Mouse (Mus musculus) ES-Bruce4 (cell line): Measurements from ENCODE around the gene Notum. TPM values are rescaled to one million over a fixed set of nuclear protein-coding genes. Genes with fewer than 3 reads are reported as not detected.

Experiments
- H3K27ac ChIP-seq: 2 replicates; pipeline ENCODE4 v1.5.1; 2012; ENCODE audit warnings: low read length, inconsistent platforms; ENCODE audit not compliant: insufficient read depth
- H3K27me3 ChIP-seq: 2 replicates; pipeline ENCODE4 v1.6.1; 2012; ENCODE audit warnings: mild to moderate bottlenecking, low read length, inconsistent platforms; ENCODE audit not compliant: control insufficient read depth, poor library complexity, insufficient read depth, severe bottlenecking
- H3K36me3 ChIP-seq: 2 replicates; pipeline ENCODE4 v1.6.1; 2012; ENCODE audit warnings: inconsistent platforms, mild to moderate bottlenecking, low read length, moderate library complexity; ENCODE audit not compliant: control insufficient read depth, poor library complexity, insufficient read depth, severe bottlenecking
- H3K4me1 ChIP-seq: one replicate; pipeline ENCODE4 v1.8.1; 2011; ENCODE audit warnings: low read length; ENCODE audit not compliant: control insufficient read depth, insufficient read depth
- H3K4me3 ChIP-seq: 2 replicates; pipeline ENCODE4 v1.5.1; 2011; ENCODE audit warnings: low read depth, mild to moderate bottlenecking, low read length
- H3K9ac ChIP-seq: 2 replicates; pipeline ENCODE4 v1.6.1; 2012; ENCODE audit warnings: low read depth, mild to moderate bottlenecking, inconsistent platforms; ENCODE audit not compliant: poor library complexity, severe bottlenecking
- H3K9me3 ChIP-seq: replicated peaks from 2 replicates; pipeline ENCODE4 v1.6.1; 2012; ENCODE audit warnings: mild to moderate bottlenecking, low read length, inconsistent platforms; ENCODE audit not compliant: control insufficient read depth, poor library complexity, insufficient read depth, severe bottlenecking
- CTCF ChIP-seq: IDR thresholded peaks from one replicate; pipeline ENCODE4 v1.8.1; 2011; ENCODE audit warnings: low read depth, low read length
- EP300 ChIP-seq: IDR thresholded peaks from 2 replicates; pipeline ENCODE4 v1.6.1; 2011; ENCODE audit warnings: low read depth, low read length; ENCODE audit not compliant: insufficient read depth
- POLR2A ChIP-seq: IDR thresholded peaks from one replicate; pipeline ENCODE4 v1.8.1; 2011; ENCODE audit warnings: low read length; ENCODE audit not compliant: insufficient read depth
- polyA plus RNA-seq: library from polyadenylated mRNA; stranded (reverse); fragments of >200 nt; gene quantifications from 2 replicates; pipeline ENCODE4 v1.2.4, GENCODE M21; 2011; ENCODE audit warnings: low read depth; ENCODE audit not compliant: missing spikeins, insufficient read depth, insufficient read length

Gene Notum
- polyA plus RNA-seq, 1 experiment, result 2.3 TPM

- Histone ChIP-seq H3K36me3 (no peaks in the 10 kb centered on the region), H3K27ac (no peak overlapping the region), H3K4me3 (peak overlapping the region; percentile 87), H3K9ac (peak overlapping the region; percentile 78), H3K27me3 (peaks cover 3% of the 10 kb centered on the region; the same call in 1 of the 2 replicates), H3K4me1 (peaks cover 2% of the 10 kb centered on the region), H3K9me3 (no peaks in the 10 kb centered on the region)
- TF ChIP-seq POLR2A (no peak), EP300 (no peak)
These were observed 487 bp downstream of the Notum start for GRCm38 (mm10) chr11:120660301-120661075.

DNA sequence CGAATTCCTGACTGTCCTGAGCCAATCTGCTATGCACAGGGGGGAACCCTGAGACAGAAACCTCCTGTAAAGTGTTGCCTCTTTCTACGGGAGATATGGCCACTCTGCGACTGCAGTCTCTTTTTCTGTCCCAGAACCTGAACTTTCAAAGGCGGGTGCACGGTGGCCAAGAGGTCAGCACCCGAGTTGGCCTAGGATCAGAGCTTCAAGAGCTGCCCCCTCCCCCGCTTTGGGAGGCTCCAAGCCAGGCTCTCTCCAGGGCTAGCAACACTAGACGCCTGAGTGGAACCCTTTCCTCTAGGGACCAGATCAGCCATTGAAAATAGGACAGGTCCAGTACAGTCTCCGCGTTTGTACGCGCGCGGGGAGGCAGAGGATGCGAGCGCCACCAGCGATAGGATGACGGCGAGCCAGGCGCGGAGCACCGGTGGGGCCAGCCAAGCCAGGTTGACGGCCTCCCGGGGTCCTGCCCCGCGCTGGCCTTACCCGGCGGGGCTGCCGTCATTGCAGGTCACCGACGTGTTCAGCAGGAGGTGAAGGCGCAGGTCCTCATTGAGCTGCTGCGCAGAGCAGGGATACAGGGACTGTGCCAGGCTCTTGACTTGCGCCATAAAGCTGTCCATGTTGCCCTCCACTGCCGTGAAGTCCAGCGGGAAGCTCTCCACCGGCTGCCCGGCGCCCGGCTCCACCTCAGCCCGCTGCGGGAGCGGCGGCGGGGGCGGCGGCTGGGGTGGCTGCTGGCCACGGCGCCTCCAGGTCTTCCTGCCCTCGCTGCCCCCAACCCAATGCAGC is 1.3 kb downstream of the Notum start:
- H3K4me1 ChIP-seq, result peaks cover 2% of the 10 kb centered on the region
- H3K9ac ChIP-seq, result peak overlapping the region; percentile 78
- H3K36me3 ChIP-seq, result no peaks in the 10 kb centered on the region
- TF ChIP-seq EP300, result no peak
- no peak for TF ChIP-seq POLR2A
- TF ChIP-seq CTCF, result no peak
- H3K27ac ChIP-seq, result no peak overlapping the region
- H3K4me3 ChIP-seq, result peak overlapping the region; percentile 87
- H3K9me3 ChIP-seq, result no peaks in the 10 kb centered on the region
- peaks cover 3% of the 10 kb centered on the region; the same call in 1 of the 2 replicates for H3K27me3 ChIP-seq

- peak overlapping the region; percentile 87; the same call in 1 of the 2 replicates for H3K4me3 ChIP-seq
- no peak for TF ChIP-seq POLR2A
- peak; percentile 93 for TF ChIP-seq CTCF
- TF ChIP-seq EP300, result 0 out of 2 replicates have a peak, but pooled peaks have one; percentile 33
- peaks cover 2% of the 10 kb centered on the region for H3K4me1 ChIP-seq
- no peak overlapping the region for H3K9ac ChIP-seq
- no peak overlapping the region for H3K27ac ChIP-seq
- no peaks in the 10 kb centered on the region for H3K36me3 ChIP-seq
- peaks cover 3% of the 10 kb centered on the region; the same call in 1 of the 2 replicates for H3K27me3 ChIP-seq
- H3K9me3 ChIP-seq, result no peaks in the 10 kb centered on the region
These were observed 2.0 kb downstream of the Notum start for GRCm38 (mm10) chr11:120658876-120659410.

DNA sequence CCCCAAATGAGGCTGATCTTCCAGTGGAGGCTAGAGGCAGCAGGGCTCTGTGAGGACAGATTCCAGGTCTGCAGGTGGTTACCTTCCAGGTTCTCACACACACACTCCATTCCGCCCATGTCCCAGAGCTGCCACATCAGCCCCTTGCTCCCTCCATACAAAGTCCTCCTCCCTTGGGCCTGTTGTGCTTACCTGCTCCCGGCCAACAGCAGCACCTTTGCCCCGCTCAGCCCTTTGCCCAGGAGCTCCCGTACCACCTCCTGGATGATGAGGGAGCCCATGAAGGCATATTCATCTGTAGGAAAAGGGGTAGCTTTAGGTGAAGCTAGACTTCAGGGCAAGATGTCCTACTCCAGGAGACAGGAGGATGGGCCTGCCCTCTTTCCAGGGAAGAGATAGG is 3.7 kb downstream of the Notum start:
- Histone ChIP-seq H3K27ac (no peak overlapping the region), H3K27me3 (peaks cover 3% of the 10 kb centered on the region; the same call in 1 of the 2 replicates), H3K4me1 (peaks cover 2% of the 10 kb centered on the region), H3K9ac (no peak overlapping the region), H3K4me3 (no peak overlapping the region), H3K36me3 (no peaks in the 10 kb centered on the region), H3K9me3 (no peaks in the 10 kb centered on the region)
- TF ChIP-seq CTCF, result no peak
- no peak for TF ChIP-seq EP300
- TF ChIP-seq POLR2A, result no peak

DNA sequence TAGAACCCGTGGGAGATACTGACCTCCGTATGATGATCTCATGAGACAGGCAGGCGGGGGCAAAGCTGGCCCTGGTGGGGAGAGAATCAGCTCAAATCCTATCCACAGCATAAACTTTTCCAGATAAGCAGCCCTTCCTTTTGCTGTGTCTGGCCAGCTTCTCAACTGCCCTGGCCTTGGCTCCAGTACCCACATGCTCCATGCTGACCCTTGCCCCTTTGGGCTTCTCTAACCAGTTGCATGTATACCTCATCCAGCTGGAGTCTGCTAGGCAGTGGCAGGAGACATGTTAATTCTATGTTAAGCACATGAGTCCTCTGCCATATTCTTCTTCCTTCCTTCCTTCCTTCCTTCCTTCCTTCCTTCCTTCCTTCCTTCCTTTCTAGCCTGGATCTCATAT is 6.2 kb downstream of the Notum start:
- Histone ChIP-seq H3K27ac (no peak overlapping the region), H3K36me3 (no peaks in the 10 kb centered on the region), H3K9me3 (no peaks in the 10 kb centered on the region), H3K4me3 (no peak overlapping the region), H3K9ac (no peak overlapping the region), H3K4me1 (no peaks in the 10 kb centered on the region), H3K27me3 (no peaks in the 10 kb centered on the region)
- TF ChIP-seq EP300, result no peak
- no peak for TF ChIP-seq CTCF
- no peak for TF ChIP-seq POLR2A
